Mouse (Mus musculus) ES-Bruce4 (cell line): ENCODE measurements around the gene Rfx2.

Source experiments
- CTCF ChIP-seq: IDR thresholded peaks from one replicate; pipeline ENCODE4 v1.8.1; 2011; ENCODE audit warnings: low read depth, low read length
- POLR2A ChIP-seq: IDR thresholded peaks from one replicate; pipeline ENCODE4 v1.8.1; 2011; ENCODE audit warnings: low read length; ENCODE audit not compliant: insufficient read depth

DNA sequence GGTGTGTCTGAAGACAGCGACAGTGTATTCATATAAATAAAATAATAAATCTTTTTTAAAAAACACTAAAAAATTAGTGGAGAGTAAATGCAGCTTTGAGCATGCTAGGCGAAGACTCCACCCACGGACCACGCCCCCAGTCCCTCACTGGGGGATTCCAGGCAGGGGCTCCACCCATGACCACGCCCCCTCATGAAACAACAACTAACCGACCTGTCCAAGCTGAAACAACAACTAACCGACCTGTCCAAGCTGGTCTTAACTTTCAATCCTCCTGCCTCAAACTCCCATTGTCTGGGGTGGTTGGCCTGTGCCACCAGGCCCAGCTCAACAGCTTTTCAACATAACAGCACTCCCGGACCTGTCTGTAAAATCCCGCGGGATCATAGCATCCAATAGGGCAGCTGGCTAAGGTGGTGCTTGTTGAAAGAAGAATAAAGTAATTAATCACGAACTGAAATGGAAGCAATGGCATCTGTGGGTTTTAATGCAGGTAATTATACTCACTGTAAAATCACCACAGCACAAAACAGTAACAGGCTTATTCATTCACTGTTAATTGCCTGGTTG, 12.7 kb downstream of the Rfx2 start:
- TF ChIP-seq CTCF (no peak), POLR2A (peak; percentile 40)
